Mouse (Mus musculus) right cerebral cortex, adult 18-20 months (tissue): ENCODE data around the gene Casp7.

Experiments
- DNase-seq: peaks from one replicate; pipeline ENCODE4 v3.0.0; 2022; ENCODE audit warnings: mixed read lengths

Casp7 gene

GRCm38 (mm10) chr19:56425492-56425891 is 28.6 kb downstream of the Casp7 start:
- no peak for DNase-seq

- DNase-seq, result no peak
Observed at GRCm38 (mm10) chr19:56430369-56430768, 33.4 kb downstream of the Casp7 start.

- DNase-seq, result no peak
Observed at GRCm38 (mm10) chr19:56432706-56433105, 35.8 kb downstream of the Casp7 start.

GRCm38 (mm10) chr19:56433581-56433980 is 36.7 kb downstream of the Casp7 start:
- no peak for DNase-seq

GRCm38 (mm10) chr19:56436380-56436779 is 39.5 kb downstream of the Casp7 start:
- DNase-seq, result no peak

GRCm38 (mm10) chr19:56438357-56439071 is 41.6 kb downstream of the Casp7 start:
- DNase-seq, result no peak

- no peak for DNase-seq
Observed at GRCm38 (mm10) chr19:56439072-56439434, 42.1 kb downstream of the Casp7 start.

GRCm38 (mm10) chr19:56443445-56443844 is 46.5 kb downstream of the Casp7 start:
- peak; percentile 24 for DNase-seq

- DNase-seq, result no peak
Observed at GRCm38 (mm10) chr19:56448784-56449183, 51.9 kb downstream of the Casp7 start.

- peak; percentile 49 for DNase-seq
Observed at GRCm38 (mm10) chr19:56449537-56449936, 52.6 kb downstream of the Casp7 start.

- DNase-seq, result peak; percentile 58
Observed at GRCm38 (mm10) chr19:56450892-56451291, 54.0 kb downstream of the Casp7 start.

GRCm38 (mm10) chr19:56451867-56452266 is 54.9 kb downstream of the Casp7 start:
- DNase-seq, result peak; percentile 39

- DNase-seq, result peak; percentile 49
Observed at GRCm38 (mm10) chr19:56452421-56452820, 55.5 kb downstream of the Casp7 start.

- DNase-seq, result no peak
Observed at GRCm38 (mm10) chr19:56454862-56455261, 57.9 kb downstream of the Casp7 start.

- no peak for DNase-seq
Observed at GRCm38 (mm10) chr19:56455369-56455768, 58.4 kb downstream of the Casp7 start.

- DNase-seq, result no peak
Observed at GRCm38 (mm10) chr19:56457569-56457968, 60.6 kb downstream of the Casp7 start.

GRCm38 (mm10) chr19:56459154-56460050 is 62.5 kb downstream of the Casp7 start:
- DNase-seq, result no peak

- DNase-seq, result no peak
Observed at GRCm38 (mm10) chr19:56460241-56460640, 63.3 kb downstream of the Casp7 start.

GRCm38 (mm10) chr19:56461522-56462101 is 64.7 kb downstream of the Casp7 start, which contains the start of gene Plekhs1:
Gene Plekhs1 (plus strand): TSS chr19:56461640.
- no peak for DNase-seq

GRCm38 (mm10) chr19:56462786-56463185 is 65.9 kb downstream of the Casp7 start:
- DNase-seq, result no peak

- no peak for DNase-seq
Observed at GRCm38 (mm10) chr19:56466486-56466885, 69.6 kb downstream of the Casp7 start.

GRCm38 (mm10) chr19:56470286-56471020 is 73.5 kb downstream of the Casp7 start:
- no peak for DNase-seq

GRCm38 (mm10) chr19:56471934-56472333 is 75.0 kb downstream of the Casp7 start:
- DNase-seq, result no peak
